Mouse (Mus musculus) fat pad, adult 2 months (tissue): ENCODE data around the gene Abcf1.
A peak's percentile ranks its signal among the peaks of the same experiment; 100 is the strongest.
"Not testable (repeated sequence)": the region's sequence is repeated elsewhere in the genome, so short reads cannot be mapped to it uniquely, and the experiment has no call there.

Experiments used
- DNase-seq: peaks from one replicate; pipeline ENCODE4 v3.0.0-alpha.2; 2011; ENCODE audit warnings: low read depth, low spot score; ENCODE audit errors: extremely low read depth

Gene Abcf1

GRCm38 (mm10) chr17:35969418-35970389 is at the start of gene Abcf1:
Abcf1 (minus strand) TSS chr17:35969761.
- peak; percentile 74 for DNase-seq

- DNase-seq: no peak
These were observed 49.4 kb upstream of the Abcf1 start for GRCm38 (mm10) chr17:36018979-36019378.

GRCm38 (mm10) chr17:36017046-36017445 is 47.5 kb upstream of the Abcf1 start:
- DNase-seq: no peak

- DNase-seq: no peak
These were observed 45.4 kb upstream of the Abcf1 start for GRCm38 (mm10) chr17:36014977-36015376.

- DNase-seq: not testable (repeated sequence)
These were observed 34.8 kb upstream of the Abcf1 start for GRCm38 (mm10) chr17:36004409-36004808.

- DNase-seq: no peak
These were observed 33.8 kb upstream of the Abcf1 start for GRCm38 (mm10) chr17:36003331-36003730.

GRCm38 (mm10) chr17:36001966-36002365 is 32.4 kb upstream of the Abcf1 start:
- no peak for DNase-seq

- no peak for DNase-seq
These were observed 31.7 kb upstream of the Abcf1 start for GRCm38 (mm10) chr17:36001121-36001897.

GRCm38 (mm10) chr17:36000349-36000748 is 30.8 kb upstream of the Abcf1 start:
- DNase-seq: no peak

GRCm38 (mm10) chr17:35999356-35999755 is 29.8 kb upstream of the Abcf1 start:
- no peak for DNase-seq

- no peak for DNase-seq
These were observed 29.2 kb upstream of the Abcf1 start for GRCm38 (mm10) chr17:35998545-35999305.

- DNase-seq: no peak
These were observed 28.4 kb upstream of the Abcf1 start for GRCm38 (mm10) chr17:35997713-35998510.

GRCm38 (mm10) chr17:35996949-35997348 is 27.4 kb upstream of the Abcf1 start:
- DNase-seq: peak; percentile 75

- no peak for DNase-seq
These were observed 25.3 kb upstream of the Abcf1 start for GRCm38 (mm10) chr17:35994879-35995240.

GRCm38 (mm10) chr17:35994175-35994878 is 24.8 kb upstream of the Abcf1 start:
- no peak for DNase-seq

- DNase-seq: no peak
These were observed 24.1 kb upstream of the Abcf1 start for GRCm38 (mm10) chr17:35993675-35994074.

GRCm38 (mm10) chr17:35991781-35992180 is 22.2 kb upstream of the Abcf1 start:
- no peak for DNase-seq

GRCm38 (mm10) chr17:35981776-35982175 is 12.2 kb upstream of the Abcf1 start:
- DNase-seq: no peak

- no peak for DNase-seq
These were observed 10.8 kb upstream of the Abcf1 start for GRCm38 (mm10) chr17:35980363-35980754.
